Mouse (Mus musculus) urinary bladder, postnatal 36 days (tissue): ENCODE data around the gene Ttpal.
A peak's percentile ranks its signal among the peaks of the same experiment; 100 is the strongest.
"Not testable (repeated sequence)": the region's sequence is repeated elsewhere in the genome, so short reads cannot be mapped to it uniquely, and the experiment has no call there.

Experiments used
- DNase-seq, 2 experiments: peaks; one replicate each; pipeline ENCODE4 v3.0.0; 2022; ENCODE audit warnings: low spot score in 2 of 2, mixed read lengths in 1 of 2

Gene Ttpal

DNA sequence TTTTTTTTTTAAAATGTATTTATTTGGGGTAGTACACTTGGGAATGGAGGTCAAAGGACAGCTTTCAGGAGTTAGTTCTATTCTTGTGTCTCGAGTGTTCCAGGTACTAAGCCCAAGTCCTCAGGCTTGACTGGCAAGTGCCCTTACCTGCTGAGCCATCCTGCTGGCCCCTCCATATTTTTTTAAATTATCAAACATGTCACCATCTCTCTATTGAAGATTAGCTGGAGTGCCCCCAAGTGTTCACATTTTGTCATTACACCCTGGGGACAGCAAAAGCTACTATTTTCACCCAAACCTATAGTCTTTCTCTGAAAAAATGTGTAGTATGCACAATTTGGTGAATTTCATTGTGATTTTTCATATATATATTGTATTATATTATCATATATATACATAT is 10.0 kb upstream of the Ttpal start:
- no peak for DNase-seq

DNA sequence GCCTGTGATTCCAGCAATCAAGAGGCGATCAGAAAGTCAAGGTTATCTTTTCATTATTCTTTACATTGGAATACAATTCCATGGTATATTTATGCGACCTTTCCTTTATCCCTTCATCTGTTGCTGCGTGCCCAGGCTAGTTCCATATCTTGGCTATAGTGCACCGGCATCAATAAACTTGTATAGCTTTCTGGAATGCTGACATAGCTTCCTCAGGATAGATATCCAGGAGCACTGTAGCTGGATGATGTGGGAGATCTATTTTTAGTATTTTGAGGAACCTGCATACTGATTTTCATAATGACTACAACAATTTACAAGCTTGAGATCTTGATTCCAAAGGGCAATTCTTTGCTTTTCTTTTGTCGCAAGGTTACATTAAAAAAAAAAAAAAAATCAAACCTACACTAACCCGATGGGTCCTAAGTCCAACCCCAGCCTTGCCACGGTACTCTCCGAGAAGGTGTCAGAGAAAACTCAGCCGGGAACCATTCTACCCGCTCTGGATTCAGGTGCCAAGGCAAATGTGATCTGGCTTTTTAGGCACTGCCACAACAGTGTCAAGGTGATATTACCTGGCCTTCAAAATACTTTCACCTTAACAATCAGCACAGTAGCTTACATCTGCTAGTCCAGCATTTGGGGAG is 8.4 kb upstream of the Ttpal start:
- DNase-seq: no peak

DNA sequence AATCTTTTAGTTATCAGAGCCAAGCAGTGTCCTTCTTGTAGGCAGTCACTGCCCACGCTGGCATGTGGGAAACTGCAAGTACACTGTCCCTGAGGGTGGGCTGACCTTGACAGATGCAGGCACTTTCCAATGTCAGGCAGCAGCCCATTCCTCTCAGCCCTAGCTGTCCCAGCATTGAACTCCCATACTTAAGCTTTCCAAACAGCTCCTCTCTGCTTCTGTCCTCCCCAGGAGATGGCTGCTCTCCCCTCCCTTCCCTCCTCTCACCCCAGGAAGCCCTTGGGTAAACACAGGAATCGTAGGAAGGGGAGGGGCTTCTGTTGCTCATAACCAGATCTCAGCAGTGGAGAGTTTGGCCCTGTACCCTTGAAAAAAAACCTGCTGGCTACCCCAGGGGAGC is 7.0 kb upstream of the Ttpal start:
- no peak for DNase-seq

DNA sequence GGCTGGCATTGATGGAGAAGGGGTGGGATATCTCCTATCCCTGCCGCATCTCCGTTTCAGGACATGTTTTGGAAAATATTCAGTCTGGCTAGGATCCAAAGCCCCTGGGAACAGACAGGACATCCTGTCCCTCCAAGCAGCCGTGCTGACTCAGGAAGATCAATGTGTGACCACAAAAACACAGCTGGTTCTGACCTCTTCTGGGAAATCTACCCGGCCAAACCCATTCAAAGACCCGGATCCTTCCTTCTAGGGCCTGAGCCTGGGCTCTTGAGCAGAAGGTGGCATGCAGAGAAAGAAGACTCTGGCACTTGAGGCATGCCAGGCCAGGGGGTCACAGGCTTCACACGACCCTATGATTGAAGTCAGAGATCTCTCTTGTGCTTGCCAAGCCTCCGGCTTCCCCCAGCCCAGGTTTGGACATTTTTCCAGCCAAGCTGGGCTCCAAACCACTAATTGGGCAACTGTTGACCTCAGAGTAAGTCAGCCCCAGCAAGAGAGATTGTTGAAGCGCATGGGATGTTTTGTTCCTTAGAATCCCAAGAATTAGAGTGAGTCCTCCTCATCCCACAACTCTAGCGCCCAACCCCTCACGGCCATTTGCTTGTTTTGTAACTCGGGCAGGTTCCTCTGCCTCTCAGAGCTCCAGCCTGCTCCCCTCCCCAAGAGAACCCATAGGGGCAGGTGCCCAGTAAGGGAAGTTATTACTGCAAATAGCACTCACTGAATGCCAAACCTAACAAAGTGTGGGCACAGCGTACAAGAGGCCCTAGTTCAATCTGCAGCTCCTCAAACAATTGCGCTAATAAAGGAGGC is 5.8 kb upstream of the Ttpal start:
- DNase-seq: peak in 1 of 2 experiments; percentile 59

DNA sequence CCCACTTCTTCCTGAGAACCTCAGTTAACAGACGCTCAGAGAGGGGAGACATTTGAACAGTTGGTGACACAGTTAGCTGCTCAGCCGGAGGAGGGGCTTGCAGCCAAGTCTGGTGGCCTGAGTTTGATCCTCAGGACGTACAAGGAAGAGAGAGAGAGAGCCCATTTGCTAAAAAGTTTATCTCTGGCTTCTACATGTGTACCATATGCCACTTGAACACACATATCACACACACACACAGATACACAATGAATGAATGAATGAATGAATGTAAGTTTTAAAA is 5.3 kb upstream of the Ttpal start:
- DNase-seq: no peak

DNA sequence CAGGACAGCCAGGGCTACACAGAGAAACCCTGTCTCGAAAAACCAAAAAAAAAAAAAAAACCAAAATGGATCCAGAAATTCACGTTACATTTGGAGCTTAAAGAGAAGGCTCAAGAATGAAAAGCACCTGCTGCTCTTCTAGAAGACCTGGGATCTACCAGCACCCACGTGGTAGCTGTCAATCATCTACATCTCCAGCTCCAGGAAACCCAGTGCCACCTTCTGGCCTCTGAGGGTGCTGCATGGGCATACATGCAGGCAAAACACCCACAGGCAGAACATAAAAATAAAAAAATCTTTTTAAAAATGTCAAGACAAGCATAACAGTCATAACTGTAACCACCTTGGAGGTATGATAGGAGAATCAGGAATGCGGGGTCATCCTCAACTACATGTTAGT is 4.5 kb upstream of the Ttpal start:
- peak in 1 of 2 experiments; percentile 56 for DNase-seq

DNA sequence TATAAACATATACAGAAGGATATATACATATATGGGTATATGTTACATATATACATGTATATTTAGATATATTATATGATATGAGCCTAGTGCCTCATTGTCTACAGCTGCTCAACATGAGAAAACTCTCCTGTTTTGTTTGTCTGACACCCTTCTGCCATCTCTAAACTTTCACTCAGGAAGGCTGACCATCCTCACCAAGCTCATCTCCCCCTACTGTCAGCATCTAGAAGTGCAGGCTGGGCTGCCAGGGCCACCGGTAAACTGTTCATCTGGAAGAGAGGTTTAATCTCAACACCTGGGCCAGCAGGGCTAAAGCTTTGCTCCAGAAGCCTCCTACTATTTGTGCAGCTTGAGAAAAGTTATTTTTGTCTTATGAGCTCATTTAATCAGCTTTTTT is 2.9 kb upstream of the Ttpal start:
- peak; percentile 49 to 62 for DNase-seq

DNA sequence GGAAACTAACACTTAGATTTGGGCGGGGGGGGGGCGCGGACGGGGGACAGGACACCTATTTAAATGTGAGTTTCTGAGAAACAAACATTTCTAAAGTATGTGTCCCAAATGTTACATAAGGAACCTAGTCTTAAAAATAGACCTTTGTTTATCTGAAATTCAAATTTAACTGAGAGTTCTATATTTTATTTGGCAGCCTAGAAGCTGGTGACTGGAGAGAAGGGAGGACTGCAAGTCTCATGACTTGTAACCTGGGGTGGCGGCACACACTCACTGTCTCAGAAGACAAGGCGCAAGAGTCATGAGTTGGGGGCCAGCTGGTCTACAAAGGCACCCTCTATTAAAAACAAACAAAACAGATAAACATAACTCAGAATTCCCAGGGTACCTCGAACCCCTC is 1.0 kb upstream of the Ttpal start:
- no peak for DNase-seq

DNA sequence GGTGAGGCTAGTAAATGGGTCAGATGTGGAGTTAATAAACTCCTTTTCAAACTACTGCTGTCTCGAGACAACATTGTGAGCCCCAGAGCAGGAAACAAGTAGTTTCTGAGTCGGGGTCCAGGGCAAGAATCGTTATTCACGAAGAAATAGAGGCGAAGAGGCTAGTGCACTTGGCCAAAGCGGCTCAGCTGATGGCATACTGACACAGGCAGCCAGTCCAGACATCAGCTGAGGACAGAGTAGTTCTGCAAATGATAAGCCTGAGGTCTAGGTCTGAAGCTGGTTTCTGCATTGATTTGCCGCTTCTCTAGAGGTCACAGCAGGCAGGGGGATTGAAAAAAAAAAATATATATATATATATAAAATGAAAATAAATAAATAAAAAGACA is 408 bp upstream of the Ttpal start:
- DNase-seq: no peak

DNA sequence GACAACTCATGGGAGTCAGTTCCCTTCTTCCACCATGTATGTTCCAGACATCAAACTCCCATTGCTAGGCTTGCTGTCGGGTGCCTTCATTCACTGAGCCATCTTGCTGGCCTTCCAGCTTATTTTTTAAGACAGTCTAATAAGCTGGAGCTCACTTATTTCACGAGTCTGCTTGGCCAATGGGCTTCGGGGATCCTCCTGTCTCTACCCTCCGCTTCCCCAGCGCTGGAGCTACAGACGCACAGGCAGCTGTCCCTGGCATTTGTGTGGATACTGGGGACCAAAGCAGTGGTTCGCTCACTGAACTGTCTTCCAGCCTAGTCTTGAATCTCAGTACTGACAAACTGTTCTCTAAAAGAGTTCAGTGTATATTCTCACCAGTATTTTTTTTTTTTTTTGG is 4.0 kb downstream of the Ttpal start:
- no peak for DNase-seq

DNA sequence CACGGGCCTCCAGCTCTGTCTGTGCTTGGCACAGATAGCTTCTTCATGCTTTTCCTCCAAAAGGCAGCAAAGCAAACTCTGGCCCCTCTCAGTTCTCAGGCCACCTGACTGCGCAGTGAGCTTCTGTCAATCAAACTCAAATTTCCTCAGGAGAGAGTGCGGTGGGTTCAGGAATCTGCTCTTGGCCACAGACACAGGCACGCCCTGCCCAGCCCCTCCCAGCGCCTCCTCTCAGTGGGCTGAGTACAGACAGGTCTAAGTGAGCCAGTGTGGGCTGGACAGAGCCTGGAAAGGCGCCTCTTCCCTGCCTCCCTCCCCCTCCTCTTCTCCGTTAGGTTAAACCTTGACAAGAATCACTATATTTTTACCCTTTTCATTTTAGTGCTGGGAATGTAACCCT is 5.9 kb downstream of the Ttpal start:
- no peak for DNase-seq

DNA sequence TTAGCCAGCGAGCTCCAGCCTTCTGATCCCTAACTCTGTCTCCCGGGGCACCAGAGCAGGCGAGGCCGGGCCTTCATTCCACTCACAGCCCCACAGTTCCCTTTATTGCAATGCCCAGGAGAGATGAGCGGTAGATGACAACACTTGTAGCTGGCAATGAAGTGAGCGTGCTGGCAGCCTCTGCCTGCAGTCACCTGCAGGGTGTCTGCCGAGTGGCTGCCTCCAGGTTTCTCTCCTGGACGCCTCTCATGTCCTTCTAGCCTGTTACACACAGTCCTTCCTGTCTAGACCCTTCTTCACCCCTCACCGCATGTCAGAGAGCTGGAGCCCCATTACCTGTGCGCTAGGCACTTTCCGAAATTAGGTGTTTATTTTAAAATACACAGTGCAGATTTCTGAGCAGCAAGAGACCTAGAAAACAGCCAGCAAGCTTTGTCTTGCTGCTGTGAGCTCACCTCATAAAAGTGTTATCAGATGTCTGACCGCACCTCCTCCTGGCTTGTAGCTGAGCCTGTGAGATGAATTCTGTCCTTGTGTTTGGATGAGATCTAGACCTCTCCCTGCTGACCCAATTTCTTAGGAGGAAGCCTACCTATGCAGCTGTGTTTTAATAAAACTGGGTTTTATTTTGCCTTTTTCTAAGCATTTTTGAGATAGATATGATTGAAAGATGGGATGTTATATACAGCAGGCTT is 7.3 kb downstream of the Ttpal start:
- no peak for DNase-seq

DNA sequence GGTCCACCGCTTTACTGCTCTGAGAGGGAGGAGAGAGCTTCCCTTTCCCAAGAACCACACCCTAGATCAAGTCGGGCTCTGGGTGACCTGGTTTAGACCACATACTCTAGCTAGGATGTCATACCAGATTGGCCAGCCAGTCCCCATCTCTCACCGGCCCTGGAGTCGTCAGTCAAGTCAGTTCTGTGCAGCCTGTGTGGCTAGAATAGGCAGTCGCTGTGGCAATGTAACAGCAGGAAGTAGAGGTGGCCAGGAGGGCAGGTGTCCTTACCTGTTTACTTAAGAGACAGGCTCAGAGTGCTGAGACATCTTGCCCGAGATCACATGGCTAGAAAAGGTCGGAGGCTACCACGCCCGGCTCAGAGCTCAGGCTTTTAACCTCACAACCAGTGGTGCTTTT is 9.1 kb downstream of the Ttpal start:
- DNase-seq: peak; percentile 45 to 59

DNA sequence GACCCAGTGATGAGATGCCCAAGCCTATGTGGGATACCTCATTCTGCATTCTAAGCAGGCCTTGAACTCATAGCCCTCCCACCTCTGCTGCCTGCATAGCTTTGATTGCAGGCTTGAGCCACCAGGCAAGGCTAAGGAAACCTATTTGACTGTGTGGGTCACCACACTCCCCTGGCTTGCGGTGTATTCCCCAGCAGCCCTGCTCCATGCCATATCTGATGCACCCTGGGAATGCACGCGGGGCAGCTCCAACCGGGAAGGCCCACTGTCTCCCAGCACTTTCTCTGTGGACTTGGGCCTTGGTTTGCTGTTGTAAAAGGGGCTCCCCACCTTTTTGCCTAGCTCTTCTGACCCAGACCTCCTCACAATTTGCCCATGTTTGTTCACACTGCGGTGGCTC is 11.1 kb downstream of the Ttpal start:
- DNase-seq: no peak

DNA sequence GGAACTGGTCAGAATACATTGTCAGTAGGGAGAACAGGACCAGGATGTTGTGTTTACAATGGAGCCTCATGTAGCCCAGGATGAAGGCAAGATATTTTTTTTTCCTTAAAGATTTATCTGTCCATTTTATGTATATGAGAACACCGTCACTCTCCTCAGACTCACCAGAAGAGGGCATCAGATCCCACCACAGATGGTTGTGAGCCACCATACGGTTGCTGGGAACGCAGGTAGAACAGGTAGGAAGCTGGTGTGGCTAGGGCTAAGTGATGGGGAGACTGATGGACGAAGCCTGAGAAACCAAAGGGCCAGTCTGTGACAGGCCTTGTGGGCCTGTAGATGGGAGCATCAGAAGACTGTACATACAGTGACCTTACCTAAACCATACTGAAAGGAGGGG is 11.9 kb downstream of the Ttpal start:
- no peak for DNase-seq

DNA sequence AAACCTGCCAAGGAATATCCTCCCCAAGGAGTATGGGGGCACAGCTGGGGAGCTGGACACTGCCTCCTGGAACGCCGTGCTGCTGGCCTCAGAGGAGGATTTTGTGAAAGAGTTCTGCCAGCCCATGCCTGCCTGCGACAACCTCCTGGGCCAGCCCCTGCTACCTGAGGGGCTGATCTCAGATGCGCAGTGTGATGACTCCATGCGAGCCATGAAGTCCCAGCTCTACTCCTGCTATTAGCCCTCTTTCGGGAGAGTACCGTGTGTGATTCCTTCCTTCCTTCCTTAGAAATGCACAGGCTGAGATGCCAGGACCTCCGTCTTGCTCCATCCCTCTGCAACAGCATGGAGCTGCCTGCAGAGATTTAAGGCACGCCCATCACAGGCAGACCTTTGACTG is 13.3 kb downstream of the Ttpal start:
- no peak for DNase-seq

DNA sequence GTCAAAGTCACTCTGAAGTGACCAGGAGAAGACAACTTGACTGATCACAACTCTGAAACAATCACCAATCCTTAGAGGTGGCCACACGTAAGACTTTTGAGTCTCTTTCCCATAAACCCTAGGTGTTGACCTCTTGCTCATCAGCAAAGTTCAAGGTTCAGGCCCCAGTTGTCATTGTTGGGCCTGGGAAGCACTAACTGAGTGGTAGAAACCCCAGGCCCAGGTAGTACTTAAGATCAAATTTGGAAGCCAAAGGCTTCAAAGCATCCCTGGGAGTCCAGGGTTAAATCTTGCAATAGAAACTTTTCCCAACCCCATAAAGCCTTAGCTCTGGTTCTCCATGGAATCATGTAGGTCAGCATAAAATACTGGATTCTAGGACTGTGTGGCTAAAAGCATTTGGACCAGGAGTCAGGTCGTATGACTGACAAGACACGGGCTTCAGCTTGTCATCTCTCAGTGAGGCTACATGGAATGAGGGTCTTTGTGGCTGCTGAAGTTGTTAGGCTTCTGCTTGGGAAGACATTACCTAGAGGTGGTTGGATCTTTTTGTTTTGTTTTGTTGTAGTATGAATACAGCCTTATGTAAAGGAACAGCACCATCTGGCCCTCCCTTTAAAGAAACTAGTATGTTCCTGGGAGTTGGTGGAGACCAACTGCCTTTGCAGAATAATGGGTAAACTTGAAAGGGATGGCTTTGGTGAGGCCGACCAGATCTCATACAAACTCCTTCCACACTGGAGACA is 14.0 kb downstream of the Ttpal start:
- no peak for DNase-seq

DNA sequence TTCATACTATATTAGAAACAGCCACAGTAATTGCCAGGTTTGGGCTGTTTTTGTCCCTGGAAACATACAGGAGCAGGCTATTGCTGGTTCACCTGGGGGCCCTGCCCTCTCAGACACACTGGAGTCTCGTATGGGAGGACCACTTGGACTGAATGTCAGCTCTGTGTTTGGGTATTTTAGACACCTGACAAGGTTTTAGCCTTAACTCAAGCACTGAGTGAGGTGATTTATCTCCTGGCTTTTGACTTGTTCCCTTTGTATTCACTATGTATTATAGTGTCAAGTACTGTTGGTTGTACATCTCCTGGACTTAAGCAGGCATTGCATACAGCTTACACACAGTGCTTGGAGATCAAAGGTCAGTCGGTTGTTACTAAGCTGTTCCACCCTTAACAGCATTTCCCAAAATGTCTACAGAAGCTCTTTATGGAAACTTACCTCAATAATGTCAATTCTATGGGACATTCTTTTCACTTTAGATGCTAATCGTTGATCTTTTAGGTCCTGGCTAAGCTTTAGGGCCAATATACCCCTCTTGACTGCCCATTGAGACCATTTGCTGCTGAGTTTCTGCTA is 14.6 kb downstream of the Ttpal start:
- DNase-seq: no peak

DNA sequence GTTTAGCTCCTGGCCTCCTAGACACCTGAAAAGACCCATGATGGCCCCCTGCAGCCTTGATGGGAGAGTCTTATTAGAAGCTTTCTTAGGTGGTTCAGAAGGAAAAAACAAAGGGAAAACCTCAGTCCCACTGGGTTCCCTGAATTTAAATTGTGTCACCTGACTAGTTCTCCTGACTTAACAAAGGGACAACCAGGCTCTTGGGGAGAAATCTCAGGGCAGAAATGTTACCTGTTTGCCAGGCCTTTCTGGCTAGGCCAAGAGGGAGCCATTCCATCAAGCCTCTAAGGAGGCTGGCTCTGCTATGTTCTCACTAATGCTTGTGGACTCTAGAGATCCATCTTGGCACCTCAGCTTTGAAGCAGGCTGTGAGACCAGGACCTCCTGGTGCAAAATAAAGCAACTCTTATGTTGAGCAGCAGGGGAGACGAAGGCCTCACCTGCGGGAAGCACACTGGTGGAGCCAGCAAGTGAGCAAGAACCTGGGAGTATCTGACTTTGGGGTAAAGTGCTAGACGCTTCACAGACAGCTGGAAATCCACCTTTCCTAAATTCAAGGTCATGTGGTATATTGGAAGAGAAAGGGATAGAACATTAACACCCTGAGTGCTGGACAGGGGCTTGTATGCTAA is 15.2 kb downstream of the Ttpal start:
- DNase-seq: no peak

DNA sequence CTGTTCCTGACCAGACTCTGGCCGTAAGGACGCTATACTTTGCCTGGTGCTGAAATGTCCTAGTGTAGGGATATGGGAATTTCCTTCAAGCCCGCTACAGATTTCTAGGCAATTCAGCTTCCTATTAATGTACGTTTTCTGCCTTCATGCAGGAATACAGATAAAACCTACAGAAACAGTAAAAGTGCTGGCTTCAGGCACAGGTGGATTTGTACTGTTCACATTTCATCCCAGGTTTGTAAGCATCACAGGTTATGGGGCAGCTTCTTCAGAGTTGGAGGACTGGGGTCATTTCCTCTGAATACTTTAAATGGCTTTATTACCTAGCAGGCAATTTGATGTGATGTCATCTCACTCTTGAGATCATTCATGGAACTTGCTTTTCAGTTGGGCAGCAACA is 15.8 kb downstream of the Ttpal start:
- no peak for DNase-seq

DNA sequence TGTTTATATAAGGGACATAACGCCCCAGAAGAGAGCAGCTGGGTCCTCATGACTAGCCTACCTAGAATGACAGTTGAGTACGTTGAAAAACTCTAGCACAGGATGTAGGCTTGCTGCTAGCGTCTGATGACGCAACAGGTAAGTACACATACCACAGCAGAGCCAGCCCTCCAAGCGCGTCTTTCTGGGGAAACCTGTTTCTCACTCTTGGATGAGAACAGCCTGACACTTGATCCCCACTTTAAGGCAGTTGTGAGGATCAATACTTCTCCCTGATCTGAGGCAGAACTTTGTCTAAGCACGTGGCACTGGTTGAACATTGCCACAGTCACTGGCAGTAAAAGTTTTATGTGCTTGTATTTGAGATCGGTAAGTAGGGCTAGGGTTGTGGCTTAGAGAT is 18.3 kb downstream of the Ttpal start:
- peak in 1 of 2 experiments; percentile 33 for DNase-seq

DNA sequence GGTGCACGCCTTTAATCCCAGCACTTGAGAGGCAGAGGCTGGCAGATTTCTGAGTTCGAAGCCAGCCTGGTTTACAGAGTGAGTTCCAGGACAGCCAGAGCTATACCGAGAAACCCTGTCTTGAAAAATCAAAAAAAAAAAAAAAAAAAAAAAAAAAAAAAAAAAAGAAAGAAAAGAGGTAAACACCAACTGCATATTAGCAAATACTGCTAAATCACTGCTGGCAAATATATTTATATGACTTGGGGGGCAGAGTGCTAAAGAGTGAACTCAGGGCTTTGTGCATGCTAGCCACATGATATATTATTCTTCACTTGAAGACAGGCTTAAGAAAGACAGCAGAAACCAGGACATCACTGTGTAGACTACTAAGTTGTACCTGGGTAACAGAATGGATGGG is 19.3 kb downstream of the Ttpal start:
- DNase-seq: not testable (repeated sequence)
